Mouse (Mus musculus): Measurements from ENCODE around the gene Slc6a2.

The Slc6a2 gene

GRCm38 (mm10) chr8:93030664-93031063, 70.8 kb downstream of the Slc6a2 start:
- no peak for DNase-seq (ENCODE audit: low read depth, low spot score)

DNA sequence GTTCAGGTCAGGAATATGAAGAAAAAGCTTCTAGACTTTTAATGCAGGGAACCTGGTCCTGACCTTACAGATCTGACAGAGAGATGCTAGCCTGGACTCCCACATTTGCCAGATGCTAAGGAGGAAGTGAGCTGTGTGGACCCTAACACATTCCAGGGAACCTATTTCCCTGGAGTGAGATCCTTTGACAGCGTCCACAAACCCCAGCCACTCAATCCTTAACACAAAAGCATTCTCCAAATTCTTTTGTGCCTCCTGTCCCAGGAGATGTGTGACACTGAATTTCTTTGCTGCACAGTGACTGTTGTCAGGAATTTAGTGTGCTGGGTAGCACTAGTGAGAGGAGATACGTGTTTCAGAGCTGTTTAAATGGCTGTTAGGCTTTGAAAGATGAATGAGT, 79.0 kb downstream of the Slc6a2 start:
- DNase-seq (ENCODE audit: low read depth, low spot score) = no peak

- no peak for DNase-seq (ENCODE audit: low read depth, low spot score)
Observed at GRCm38 (mm10) chr8:93040256-93040655, 80.4 kb downstream of the Slc6a2 start.

- DNase-seq (ENCODE audit: low read depth, low spot score) = no peak
Observed at GRCm38 (mm10) chr8:93040776-93041567, 81.1 kb downstream of the Slc6a2 start.

DNA sequence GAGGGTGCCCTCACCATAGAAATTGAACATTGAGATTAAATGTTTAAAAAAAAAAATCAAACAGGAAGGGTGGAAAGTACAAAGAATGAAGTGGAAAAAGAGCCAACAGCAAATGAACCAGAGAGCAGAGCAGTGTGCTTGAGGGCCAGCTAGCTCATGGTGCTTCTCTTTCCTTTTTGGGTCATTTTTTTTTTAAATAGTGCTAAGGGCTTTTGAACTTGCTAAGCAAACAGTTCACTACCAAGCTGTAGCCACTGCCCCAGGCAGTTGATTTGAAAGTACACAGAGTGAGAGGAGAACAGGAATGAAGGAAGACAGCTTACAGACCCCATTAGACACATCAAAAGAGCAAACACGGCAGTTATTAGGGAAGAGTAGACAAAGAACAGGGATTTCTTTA, 83.2 kb downstream of the Slc6a2 start:
- no peak for DNase-seq (ENCODE audit: low read depth, low spot score)

DNA sequence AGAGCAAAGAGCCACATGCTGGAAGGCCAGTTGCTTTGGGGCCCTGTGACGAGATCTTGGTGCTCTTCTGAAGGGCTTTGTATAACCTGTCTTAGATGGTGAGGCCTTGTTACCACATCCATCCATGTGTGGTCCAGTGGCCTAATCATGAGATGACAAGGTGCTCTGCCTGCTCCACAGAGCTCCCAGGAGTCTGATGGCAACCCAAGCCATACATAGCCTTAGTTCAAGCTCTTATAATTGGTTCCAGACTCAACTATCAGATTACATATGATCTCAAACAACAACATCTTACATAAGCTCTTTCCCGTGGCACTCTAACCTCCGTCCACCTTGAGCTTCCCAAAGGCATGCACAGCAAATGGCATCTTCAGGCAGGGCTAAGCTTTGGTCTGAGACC, 88.2 kb downstream of the Slc6a2 start, which contains the start of gene Ces1a:
Gene Ces1a (minus strand): TSS at position 101 of the 400 bp plus-strand sequence.
- DNase-seq (ENCODE audit: low read depth, low spot score) = no peak

- no peak for DNase-seq (ENCODE audit: low read depth, low spot score)
Observed at GRCm38 (mm10) chr8:93048510-93049416, 88.9 kb downstream of the Slc6a2 start.

Data from A20 (cell line).